In genomic region chr1:105680587-105680986, GRCm38 (mm10) we compare ENCODE assay signal across 8 mouse cellular contexts. TPM values are rescaled to one million over a fixed set of nuclear protein-coding genes. Genes with fewer than 3 reads are reported as not detected.
A peak's percentile ranks its signal among the peaks of the same experiment; 100 is the strongest.
DNase-seq lines count a peak whose midpoint lies in the region; ATAC-seq and TF ChIP-seq lines count a peak whose summit lies in the region.

No protein-coding gene starts in this region.

- intact Hi-C loops in left cerebral cortex, postnatal 14 days (cut with DNase I): no loop called here

- TF ChIP-seq EP300 in liver, embryonic 14.5 days (IDR thresholded peaks at IDR 0.05; ENCODE audit: low read depth): no peak

- no peak for ATAC-seq in hindbrain, embryonic 11.5 days (ENCODE audit: low FRiP score)
- ATAC-seq in hindbrain, embryonic 12.5 days (ENCODE audit: low FRiP score): no peak
- ATAC-seq in liver, embryonic 14.5 days (ENCODE audit: insufficient read depth): no peak

- peak; percentile 18 for DNase-seq in hindbrain, embryonic 11.5 days (ENCODE audit: low spot score)
- peak; percentile 50 for DNase-seq in ES-CJ7 (ENCODE audit: low read depth, low spot score)
- DNase-seq in c-Kit-positive CD71-positive TER-119-positive erythroid progenitor cells, embryonic 14.5 days (ENCODE audit: low spot score): peak; percentile 35
- peak in 2 of 3 experiments; percentile 17 to 25 for DNase-seq in liver, embryonic 14.5 days (ENCODE audit: low read depth in 3 of 3, low spot score in 3 of 3)
- DNase-seq in thymus, postnatal 4 days: peak; percentile 37
- no peak for DNase-seq in left cerebral cortex, postnatal 14 days (ENCODE audit: low spot score in 2 of 2)
- no peak for DNase-seq in spleen, postnatal 14 days (ENCODE audit: low spot score in 2 of 2)

- TF ChIP-seq CTCF in liver, embryonic 14.5 days (IDR thresholded peaks at IDR 0.05; ENCODE audit: low read depth): peak; percentile 67

- WGBS in hindbrain, embryonic 11.5 days: 93% methylated on average over 1 of the region's 1 CpGs
- 85% methylated on average over 1 of the region's 1 CpGs for WGBS in hindbrain, embryonic 12.5 days
- 66% methylated on average over 1 of the region's 1 CpGs for WGBS in liver, embryonic 14.5 days (ENCODE audit: insufficient replicate concordance)

- no peaks in the 10 kb centered on the region for H3K4me1 ChIP-seq in hindbrain, embryonic 11.5 days (replicated peaks; ENCODE audit: control insufficient read depth, insufficient read depth, low read length)
- no peaks in the 10 kb centered on the region for H3K4me1 ChIP-seq in hindbrain, embryonic 12.5 days
- H3K4me1 ChIP-seq in liver, embryonic 14.5 days (replicated peaks; ENCODE audit: control insufficient read depth in 2 of 2, insufficient read depth in 2 of 2, low read length in 1 of 2): no peaks in the 10 kb centered on the region

- no peak overlapping the region for H3K27ac ChIP-seq in hindbrain, embryonic 11.5 days (ENCODE audit: low read depth, low read length)
- H3K27ac ChIP-seq in hindbrain, embryonic 12.5 days: no peak overlapping the region
- H3K27ac ChIP-seq in liver, embryonic 14.5 days: no peak overlapping the region

- no peak overlapping the region for H3K4me2 ChIP-seq in hindbrain, embryonic 11.5 days (replicated peaks; ENCODE audit: low read depth, low read length)
- H3K4me2 ChIP-seq in hindbrain, embryonic 12.5 days (replicated peaks): no peak overlapping the region
- no peak overlapping the region for H3K4me2 ChIP-seq in liver, embryonic 14.5 days (ENCODE audit: low read depth)

- no peak overlapping the region for H3K4me3 ChIP-seq in hindbrain, embryonic 11.5 days (ENCODE audit: low read depth, low read length)
- H3K4me3 ChIP-seq in hindbrain, embryonic 12.5 days: no peak overlapping the region
- no peak overlapping the region for H3K4me3 ChIP-seq in liver, embryonic 14.5 days (ENCODE audit: insufficient read depth in 1 of 2, low read depth in 2 of 2, low read length in 2 of 2)

- H3K27me3 ChIP-seq in hindbrain, embryonic 11.5 days (ENCODE audit: control insufficient read depth, insufficient read depth, low read length): no peaks in the 10 kb centered on the region
- H3K27me3 ChIP-seq in hindbrain, embryonic 12.5 days: no peaks in the 10 kb centered on the region
- H3K27me3 ChIP-seq in liver, embryonic 14.5 days (ENCODE audit: control insufficient read depth, insufficient read depth, low read length): no peaks in the 10 kb centered on the region

- no peak overlapping the region for H3K9ac ChIP-seq in hindbrain, embryonic 11.5 days (ENCODE audit: low read depth, low read length)
- H3K9ac ChIP-seq in hindbrain, embryonic 12.5 days: no peak overlapping the region
- no peak overlapping the region for H3K9ac ChIP-seq in liver, embryonic 14.5 days (replicated peaks)

- no peaks in the 10 kb centered on the region for H3K9me3 ChIP-seq in hindbrain, embryonic 11.5 days (ENCODE audit: control insufficient read depth, low read length)
- no peaks in the 10 kb centered on the region for H3K9me3 ChIP-seq in hindbrain, embryonic 12.5 days (replicated peaks)
- no peaks in the 10 kb centered on the region for H3K9me3 ChIP-seq in liver, embryonic 14.5 days (ENCODE audit: control insufficient read depth, low read length)

- no peaks in the 10 kb centered on the region for H3K36me3 ChIP-seq in hindbrain, embryonic 11.5 days (ENCODE audit: control insufficient read depth, insufficient read depth, low read length)
- H3K36me3 ChIP-seq in hindbrain, embryonic 12.5 days: no peaks in the 10 kb centered on the region
- no peaks in the 10 kb centered on the region; the same call in 1 of the 2 replicates for H3K36me3 ChIP-seq in liver, embryonic 14.5 days (replicated peaks; ENCODE audit: control insufficient read depth, insufficient read depth, low read depth)

RNA-seq across cellular contexts. Expression of gene Relch, which starts 16.9 kb away (rescaled TPM):
- 26.2 and 33.5 TPM in 2 replicates for polyA plus RNA-seq in hindbrain, embryonic 11.5 days (2014; fragmentation: Nextera tagmentation; extraction: Ambion mirVana)
- polyA plus RNA-seq in hindbrain, embryonic 12.5 days (2016; fragmentation: Nextera tagmentation; extraction: Ambion mirVana): 45.4 and 52.7 TPM in 2 replicates
- polyA plus RNA-seq in liver, embryonic 14.5 days (2012; rRNA removed): 6.3 and 7.2 TPM in 2 replicates
- polyA plus RNA-seq in liver, embryonic 14.5 days (2014; fragmentation: Nextera tagmentation; extraction: Ambion mirVana): 9.0 and 11.3 TPM in 2 replicates
- total RNA-seq in left cerebral cortex, postnatal 14 days (2021): 100 to 1,000 TPM; 102 to 103 TPM

RNA-seq across cellular contexts. Expression of gene Pign, which starts 17.1 kb away (rescaled TPM):
- polyA plus RNA-seq in hindbrain, embryonic 11.5 days (2014; fragmentation: Nextera tagmentation; extraction: Ambion mirVana): 14.1 and 19.9 TPM in 2 replicates
- polyA plus RNA-seq in hindbrain, embryonic 12.5 days (2016; fragmentation: Nextera tagmentation; extraction: Ambion mirVana): 16.9 and 18.7 TPM in 2 replicates
- polyA plus RNA-seq in liver, embryonic 14.5 days (2012; rRNA removed): 2.9 and 5.1 TPM in 2 replicates
- polyA plus RNA-seq in liver, embryonic 14.5 days (2014; fragmentation: Nextera tagmentation; extraction: Ambion mirVana): 5.5 TPM in 2 replicates
- 10 to 100 TPM; 14.0 to 15.6 TPM for total RNA-seq in left cerebral cortex, postnatal 14 days (2021)

Comparison
In these comparisons a context has a peak if more than half of its experiments do, and no peak if none do; other contexts are left out.
1. DNase-seq: peak in hindbrain, embryonic 11.5 days (single experiment), ES-CJ7 (single experiment), c-Kit-positive CD71-positive TER-119-positive erythroid progenitor cells, embryonic 14.5 days (single experiment), liver, embryonic 14.5 days (2 of 3) and thymus, postnatal 4 days (single experiment); none in left cerebral cortex, postnatal 14 days (0 of 2) and spleen, postnatal 14 days (0 of 2).